Mouse (Mus musculus) bone marrow, adult 2 months (tissue): ENCODE measurements around the gene Dnase1.

Experiments
- CTCF ChIP-seq: fragments of 200-500 bp; IDR thresholded peaks from 2 replicates; pipeline ENCODE4 v1.5.1; 2011; ENCODE audit warnings: low read length, control low read depth; ENCODE audit not compliant: control insufficient read depth, insufficient read depth
- POLR2A ChIP-seq: fragments of 200-500 bp; IDR thresholded peaks from 2 replicates; pipeline ENCODE4 v1.6.1; 2011; ENCODE audit warnings: low read depth, mild to moderate bottlenecking, control low read depth, low read length, borderline replicate concordance; ENCODE audit not compliant: control insufficient read depth

- TF ChIP-seq POLR2A (no peak), CTCF (no peak)
Observed at GRCm38 (mm10) chr16:4064945-4065344, 28.2 kb downstream of the Dnase1 start.
